Mouse (Mus musculus) myocyte (in vitro differentiated cells): Measurements from ENCODE around the gene Lgmn.

Source experiments
- CEBPB ChIP-seq: IDR thresholded peaks from 2 replicates; pipeline ENCODE4 v1.6.1; 2011; ENCODE audit warnings: mild to moderate bottlenecking, moderate library complexity; ENCODE audit not compliant: poor library complexity, insufficient read depth, severe bottlenecking
- E2F4 ChIP-seq: IDR thresholded peaks from one replicate; pipeline ENCODE4 v1.6.1; 2011; ENCODE audit warnings: mild to moderate bottlenecking, control low read depth, moderate library complexity; ENCODE audit not compliant: insufficient read depth
- MAX ChIP-seq: IDR thresholded peaks from one replicate; pipeline ENCODE4 v1.6.1; 2011; ENCODE audit warnings: low read depth, mild to moderate bottlenecking, control low read depth
- MYOG ChIP-seq, 3 experiments: IDR thresholded peaks; one replicate each; pipeline ENCODE4 v1.6.1; 2011; ENCODE audit warnings: control low read depth in 2 of 3, low read depth in 2 of 3, mild to moderate bottlenecking in 2 of 3; ENCODE audit not compliant: insufficient read length in 2 of 3, control insufficient read depth in 1 of 3, insufficient read depth in 1 of 3
- POLR2A ChIP-seq: IDR thresholded peaks from one replicate; pipeline ENCODE4 v1.6.1; 2011; ENCODE audit warnings: low read depth, mild to moderate bottlenecking, control low read depth, moderate library complexity; ENCODE audit not compliant: insufficient read length
- REST ChIP-seq: IDR thresholded peaks from one replicate; pipeline ENCODE4 v1.6.1; 2011; ENCODE audit warnings: mild to moderate bottlenecking, control low read depth, moderate library complexity; ENCODE audit not compliant: insufficient read depth, insufficient read length
- TCF12 ChIP-seq: IDR thresholded peaks from one replicate; pipeline ENCODE4 v1.6.1; 2011; ENCODE audit warnings: mild to moderate bottlenecking, control low read depth; ENCODE audit not compliant: poor library complexity, insufficient read depth, severe bottlenecking

- TF ChIP-seq POLR2A = no peak
- TF ChIP-seq CEBPB = no peak
- TF ChIP-seq MYOG (IDR thresholded peaks at IDR 0.05; ENCODE audit: control insufficient read depth in 1 of 3, insufficient read depth in 1 of 3, insufficient read length in 2 of 3, low read depth in 2 of 3) = no peak
- TF ChIP-seq TCF12 = no peak
- no peak for TF ChIP-seq REST
- no peak for TF ChIP-seq MAX
- TF ChIP-seq E2F4 = no peak
Observed at GRCm38 (mm10) chr12:102369488-102370235, 70.0 kb downstream of the Lgmn start.
